Mouse (Mus musculus) ES-Bruce4 (cell line): ENCODE data around the gene Itgb3. TPM values are rescaled to one million over a fixed set of nuclear protein-coding genes. Genes with fewer than 3 reads are reported as not detected.

Experiments used
- H3K27ac ChIP-seq: 2 replicates; pipeline ENCODE4 v1.5.1; 2012; ENCODE audit warnings: low read length, inconsistent platforms; ENCODE audit not compliant: insufficient read depth
- H3K27me3 ChIP-seq: 2 replicates; pipeline ENCODE4 v1.6.1; 2012; ENCODE audit warnings: mild to moderate bottlenecking, low read length, inconsistent platforms; ENCODE audit not compliant: control insufficient read depth, poor library complexity, insufficient read depth, severe bottlenecking
- H3K36me3 ChIP-seq: 2 replicates; pipeline ENCODE4 v1.6.1; 2012; ENCODE audit warnings: inconsistent platforms, mild to moderate bottlenecking, low read length, moderate library complexity; ENCODE audit not compliant: control insufficient read depth, poor library complexity, insufficient read depth, severe bottlenecking
- H3K4me1 ChIP-seq: one replicate; pipeline ENCODE4 v1.8.1; 2011; ENCODE audit warnings: low read length; ENCODE audit not compliant: control insufficient read depth, insufficient read depth
- H3K4me3 ChIP-seq: 2 replicates; pipeline ENCODE4 v1.5.1; 2011; ENCODE audit warnings: low read depth, mild to moderate bottlenecking, low read length
- H3K9ac ChIP-seq: 2 replicates; pipeline ENCODE4 v1.6.1; 2012; ENCODE audit warnings: low read depth, mild to moderate bottlenecking, inconsistent platforms; ENCODE audit not compliant: poor library complexity, severe bottlenecking
- H3K9me3 ChIP-seq: replicated peaks from 2 replicates; pipeline ENCODE4 v1.6.1; 2012; ENCODE audit warnings: mild to moderate bottlenecking, low read length, inconsistent platforms; ENCODE audit not compliant: control insufficient read depth, poor library complexity, insufficient read depth, severe bottlenecking
- CTCF ChIP-seq: IDR thresholded peaks from one replicate; pipeline ENCODE4 v1.8.1; 2011; ENCODE audit warnings: low read depth, low read length
- EP300 ChIP-seq: IDR thresholded peaks from 2 replicates; pipeline ENCODE4 v1.6.1; 2011; ENCODE audit warnings: low read depth, low read length; ENCODE audit not compliant: insufficient read depth
- POLR2A ChIP-seq: IDR thresholded peaks from one replicate; pipeline ENCODE4 v1.8.1; 2011; ENCODE audit warnings: low read length; ENCODE audit not compliant: insufficient read depth
- polyA plus RNA-seq: library from polyadenylated mRNA; stranded (reverse); fragments of >200 nt; gene quantifications from 2 replicates; pipeline ENCODE4 v1.2.4, GENCODE M21; 2011; ENCODE audit warnings: low read depth; ENCODE audit not compliant: missing spikeins, insufficient read depth, insufficient read length

Gene Itgb3
- polyA plus RNA-seq, 1 experiment, result 5.1 TPM

DNA sequence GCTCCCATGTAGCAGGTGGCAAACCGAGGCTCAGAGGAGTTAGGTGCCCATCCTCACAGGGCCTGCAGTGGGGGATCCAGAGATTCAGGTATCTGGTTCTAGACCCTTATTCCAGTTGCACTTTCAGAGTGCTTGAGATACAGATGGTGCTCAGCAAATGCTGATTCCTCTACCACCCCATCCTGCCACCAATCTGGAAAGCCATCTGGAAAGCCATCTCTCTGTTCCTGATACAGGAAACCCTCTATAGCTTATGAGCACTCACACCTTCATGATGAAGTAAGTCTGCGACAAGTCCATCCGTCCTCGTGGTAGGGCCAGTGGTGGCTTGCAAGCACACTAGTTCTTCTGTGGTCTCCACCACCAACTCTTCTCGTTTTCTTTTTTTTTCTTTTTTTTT lies 27.2 kb upstream of the Itgb3 start:
- Histone ChIP-seq H3K9me3 (no peaks in the 10 kb centered on the region), H3K27me3 (no peaks in the 10 kb centered on the region), H3K4me1 (peaks cover 2% of the 10 kb centered on the region), H3K9ac (no peak overlapping the region), H3K4me3 (no peak overlapping the region), H3K27ac (no peak overlapping the region), H3K36me3 (no peaks in the 10 kb centered on the region)
- no peak for TF ChIP-seq POLR2A
- TF ChIP-seq CTCF, result no peak
- no peak for TF ChIP-seq EP300

DNA sequence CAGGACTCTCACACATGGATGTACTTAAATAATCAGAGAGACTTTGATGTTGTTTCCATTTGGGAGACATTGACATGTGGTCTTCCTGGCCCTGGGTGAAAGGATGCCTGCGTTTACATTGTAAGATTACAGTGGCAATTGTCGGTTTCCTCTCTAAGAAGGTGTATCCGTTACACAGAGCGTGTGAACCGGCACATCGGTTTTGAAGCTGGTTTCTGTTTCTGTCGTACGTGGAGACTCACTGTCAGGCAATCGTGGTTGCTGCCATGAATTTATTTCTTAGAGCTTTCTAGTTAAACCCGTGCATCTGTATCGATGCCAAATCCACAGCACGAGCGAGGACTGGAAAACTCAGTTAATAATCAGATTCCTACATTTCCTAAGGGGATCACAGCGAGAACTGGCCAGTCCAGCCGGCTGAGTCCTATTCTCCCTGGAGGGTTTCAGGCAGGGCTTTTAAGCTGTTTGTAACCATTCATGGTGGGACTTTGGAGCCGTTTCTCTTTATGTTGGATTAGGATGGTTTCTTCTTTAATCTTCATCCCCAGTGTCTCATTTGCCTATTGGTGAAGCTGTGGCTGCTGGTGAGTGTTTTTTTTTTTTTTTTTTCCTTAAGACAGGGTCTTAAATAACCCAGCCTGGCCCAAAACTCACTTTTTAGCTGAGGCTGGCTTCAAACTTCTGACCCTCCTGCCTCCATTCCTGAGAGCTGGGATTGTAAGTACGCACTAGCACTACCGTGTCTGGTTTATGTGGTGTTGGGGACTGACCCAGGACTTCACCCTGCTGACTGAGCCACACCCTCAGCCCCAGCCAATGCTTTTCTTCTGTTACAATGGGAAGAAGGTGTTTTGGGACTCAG lies 26.1 kb upstream of the Itgb3 start:
- H3K9me3 ChIP-seq, result no peaks in the 10 kb centered on the region
- H3K36me3 ChIP-seq, result no peaks in the 10 kb centered on the region
- no peak for TF ChIP-seq CTCF
- no peak for TF ChIP-seq POLR2A
- TF ChIP-seq EP300, result no peak
- H3K4me1 ChIP-seq, result peaks cover 2% of the 10 kb centered on the region
- H3K4me3 ChIP-seq, result no peak overlapping the region
- H3K27ac ChIP-seq, result no peak overlapping the region
- H3K9ac ChIP-seq, result no peak overlapping the region
- no peaks in the 10 kb centered on the region for H3K27me3 ChIP-seq

DNA sequence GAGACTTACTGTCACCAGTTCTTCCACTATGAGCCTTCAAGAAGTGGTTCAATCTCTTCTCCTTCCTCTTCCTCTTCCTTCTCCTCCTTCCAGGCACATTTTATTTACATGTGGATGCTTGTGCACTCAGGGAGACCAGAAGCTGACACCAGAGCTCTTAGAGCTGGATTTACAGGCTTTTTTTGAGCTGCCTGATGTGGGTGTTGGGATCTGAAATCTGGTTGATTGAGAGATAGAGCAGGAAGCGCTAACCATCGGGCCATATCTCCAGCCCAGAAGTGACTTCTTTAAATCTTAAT lies 25.5 kb upstream of the Itgb3 start:
- TF ChIP-seq EP300 (no peak), POLR2A (no peak), CTCF (no peak)
- Histone ChIP-seq H3K27ac (no peak overlapping the region), H3K4me3 (no peak overlapping the region), H3K9ac (no peak overlapping the region), H3K27me3 (no peaks in the 10 kb centered on the region), H3K36me3 (no peaks in the 10 kb centered on the region), H3K4me1 (peaks cover 2% of the 10 kb centered on the region), H3K9me3 (no peaks in the 10 kb centered on the region)

DNA sequence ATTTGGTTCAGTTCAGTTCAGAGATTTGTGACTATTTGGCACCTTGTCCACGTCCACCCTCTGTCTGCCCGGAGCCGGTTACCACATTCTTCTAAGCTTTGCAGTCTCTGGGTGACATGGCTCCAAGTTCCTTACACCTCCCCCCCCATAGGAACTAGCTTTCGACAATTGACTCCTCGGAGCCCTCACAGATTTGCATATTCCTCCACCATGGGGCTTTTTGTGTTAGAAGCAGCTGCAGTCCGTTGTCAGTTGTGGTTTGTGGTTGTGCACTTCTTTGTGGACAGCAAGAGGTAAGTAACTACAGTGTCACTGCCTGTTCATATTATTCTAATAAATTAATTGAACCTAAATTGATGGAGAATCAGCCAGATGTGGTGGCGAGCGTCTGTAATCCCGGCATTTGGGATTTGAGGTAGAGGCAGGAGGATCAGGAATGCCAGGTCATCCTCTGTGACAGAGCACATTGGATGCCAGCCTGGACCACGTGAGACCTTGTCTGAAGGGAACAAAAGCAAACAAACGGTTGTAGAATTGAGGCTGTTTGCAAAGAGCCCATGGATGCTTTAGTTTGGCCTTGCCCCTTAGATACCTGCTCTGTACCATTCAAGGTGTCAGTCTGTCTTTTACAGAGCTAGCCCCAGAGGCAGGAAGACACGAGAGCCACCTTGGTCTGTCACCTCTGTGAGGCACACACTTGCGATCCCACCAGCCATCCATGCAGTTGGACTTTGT lies 25.0 kb upstream of the Itgb3 start:
- no peak for TF ChIP-seq CTCF
- Histone ChIP-seq H3K9me3 (no peaks in the 10 kb centered on the region), H3K27me3 (no peaks in the 10 kb centered on the region), H3K4me3 (no peak overlapping the region), H3K27ac (no peak overlapping the region), H3K36me3 (no peaks in the 10 kb centered on the region), H3K9ac (no peak overlapping the region), H3K4me1 (peaks cover 2% of the 10 kb centered on the region)

DNA sequence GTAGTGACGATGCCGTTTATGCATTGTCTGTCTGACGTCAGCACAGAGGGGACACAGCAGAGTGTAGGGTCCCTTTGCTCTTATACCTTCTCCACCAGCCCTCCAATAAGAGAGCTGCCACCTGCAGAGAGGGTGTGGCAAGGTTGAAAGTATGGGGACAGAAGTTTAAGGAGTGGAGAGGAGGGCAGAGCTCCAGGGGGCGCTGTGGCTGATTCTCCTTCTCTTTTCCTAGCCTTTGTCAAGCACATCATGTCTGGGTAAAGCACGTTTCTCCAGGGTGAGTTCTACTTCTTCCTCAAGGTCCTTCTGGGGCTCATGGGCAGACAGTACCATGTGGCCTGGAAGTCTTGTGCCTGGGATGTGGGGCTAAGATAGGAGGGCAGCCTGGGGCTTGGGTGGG lies 22.3 kb upstream of the Itgb3 start:
- no peak overlapping the region for H3K4me3 ChIP-seq
- TF ChIP-seq POLR2A (no peak), EP300 (no peak), CTCF (peak; percentile 53)
- no peaks in the 10 kb centered on the region for H3K27me3 ChIP-seq

DNA sequence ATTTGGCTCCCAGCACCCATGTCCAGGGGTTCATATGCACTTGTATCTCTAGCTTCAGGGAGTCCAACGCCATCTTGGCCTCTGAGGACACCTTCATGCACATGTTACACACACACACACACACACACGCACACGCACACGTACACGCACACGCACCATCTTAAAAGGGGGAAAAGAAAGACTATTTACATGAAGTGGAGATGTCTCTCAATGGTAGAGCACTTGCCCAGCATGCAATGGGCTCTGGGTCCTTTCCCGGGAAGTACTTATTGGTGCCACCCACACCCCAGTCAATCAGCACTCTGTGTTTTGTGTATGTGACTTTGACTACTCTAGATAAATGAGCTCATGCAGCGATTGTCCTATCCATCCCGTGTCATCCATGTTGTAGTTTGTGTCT lies 19.9 kb upstream of the Itgb3 start:
- Histone ChIP-seq H3K4me1 (no peaks in the 10 kb centered on the region), H3K27me3 (no peaks in the 10 kb centered on the region), H3K9ac (no peak overlapping the region), H3K36me3 (no peaks in the 10 kb centered on the region), H3K9me3 (no peaks in the 10 kb centered on the region), H3K4me3 (no peak overlapping the region), H3K27ac (no peak overlapping the region)
- TF ChIP-seq EP300 (no peak), POLR2A (no peak), CTCF (no peak)

More for the DNA sequence above, 22.3 kb upstream of the Itgb3 start:
- Histone ChIP-seq H3K4me1 (peaks cover 2% of the 10 kb centered on the region), H3K9ac (no peak overlapping the region), H3K27ac (no peak overlapping the region), H3K9me3 (no peaks in the 10 kb centered on the region), H3K36me3 (no peaks in the 10 kb centered on the region)
